Mouse (Mus musculus) c-Kit-positive CD71-positive TER-119-positive erythroid progenitor cells, embryonic 14.5 days (primary cell): ENCODE data around the gene Hnrnpa2b1.
"Not testable (repeated sequence)": the region's sequence is repeated elsewhere in the genome, so short reads cannot be mapped to it uniquely, and the experiment has no call there.

Source experiments
- DNase-seq: peaks from one replicate; pipeline ENCODE4 v3.0.0-alpha.2; 2013; ENCODE audit warnings: low spot score

The Hnrnpa2b1 gene

DNA sequence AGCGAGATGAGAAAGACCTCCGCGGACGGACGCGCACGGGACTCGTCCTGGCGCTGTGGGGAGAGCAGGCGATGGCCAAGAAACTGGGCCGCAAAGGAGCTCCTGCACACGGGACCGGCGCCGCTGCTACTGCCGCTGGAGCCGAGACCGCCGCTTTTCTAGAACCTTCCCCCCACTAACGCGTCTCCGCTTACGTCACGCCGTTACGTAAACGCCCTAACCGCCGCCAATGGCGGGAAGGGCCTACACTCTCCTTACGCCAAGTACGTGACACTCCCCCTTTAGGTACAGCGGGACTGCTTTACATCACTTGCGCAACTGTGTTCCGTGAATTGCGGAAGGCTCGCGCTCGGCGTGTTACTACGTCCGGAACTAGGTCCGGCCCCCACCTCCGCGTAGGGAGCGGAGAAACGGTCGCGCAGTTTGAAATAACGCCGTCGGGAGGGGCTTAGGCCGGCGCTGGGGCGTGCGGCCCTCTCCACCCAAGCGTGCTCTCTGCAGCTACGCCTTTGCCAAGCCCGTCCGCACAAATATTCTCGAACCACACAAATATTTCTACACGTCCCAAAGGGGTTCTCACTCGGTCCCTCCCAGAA, at the start of gene Hnrnpa2b1:
TSS of gene Hnrnpa2b1 (minus strand) at position 180 of the 596 bp plus-strand sequence.
- DNase-seq, result peak; percentile 100

DNA sequence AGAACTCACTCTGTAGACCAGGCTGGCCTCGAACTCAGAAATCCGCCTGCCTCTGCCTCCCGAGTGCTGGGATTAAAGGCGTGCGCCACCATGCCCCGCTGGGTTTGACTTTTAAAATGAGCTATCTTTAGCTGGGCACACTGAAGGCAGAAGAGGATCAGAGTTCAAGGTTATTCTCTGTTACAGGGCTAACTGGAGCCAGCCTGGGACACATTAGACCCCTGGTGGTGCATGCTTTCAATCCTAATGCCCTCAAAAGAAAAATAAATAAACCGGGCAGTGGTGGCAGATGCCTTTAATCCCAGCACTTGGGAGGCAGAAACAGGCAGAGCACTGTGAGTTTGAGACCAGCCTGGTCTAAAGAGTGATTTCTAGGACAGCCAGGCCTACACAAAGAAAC, 45.2 kb upstream of the Hnrnpa2b1 start:
- no peak for DNase-seq

DNA sequence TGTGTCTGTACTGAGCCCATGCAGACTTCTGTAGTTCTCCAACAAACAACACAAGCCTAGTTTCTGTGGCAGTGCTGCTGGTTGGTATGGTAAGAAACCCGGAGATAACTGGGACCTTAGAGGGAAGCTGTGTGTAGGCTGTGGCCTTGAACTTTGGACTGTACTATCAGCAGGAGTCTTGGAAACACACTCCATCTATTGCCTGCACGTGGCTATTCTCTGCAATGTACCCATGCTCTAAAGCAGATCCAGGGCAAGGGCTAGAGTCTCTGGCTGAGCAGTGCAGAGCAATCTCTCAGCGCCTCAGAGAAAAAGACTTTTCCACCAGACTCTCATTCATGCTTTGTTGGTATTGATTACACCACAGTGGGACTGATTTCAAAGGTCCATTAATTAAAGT, 44.1 kb upstream of the Hnrnpa2b1 start:
- DNase-seq, result no peak

DNA sequence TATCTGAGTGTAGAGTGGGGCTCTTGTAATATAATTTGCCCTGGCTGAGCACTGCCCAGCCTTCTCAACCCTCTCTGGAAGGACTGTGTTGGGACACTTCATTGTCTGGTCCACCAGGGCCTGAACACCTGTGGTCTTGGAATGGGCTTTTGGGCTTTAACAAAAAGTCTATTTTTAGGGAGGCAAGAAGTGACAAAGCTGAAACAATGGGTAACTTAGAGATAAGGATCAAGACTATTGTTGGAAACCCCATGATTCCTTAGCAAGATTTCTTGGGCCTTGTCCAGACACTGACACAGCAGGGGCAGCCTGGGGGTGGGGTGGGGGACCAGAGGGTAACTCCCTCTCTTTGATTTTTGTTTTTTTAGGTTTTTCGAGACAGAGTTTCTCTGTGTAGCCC, 41.3 kb upstream of the Hnrnpa2b1 start:
- DNase-seq, result no peak

DNA sequence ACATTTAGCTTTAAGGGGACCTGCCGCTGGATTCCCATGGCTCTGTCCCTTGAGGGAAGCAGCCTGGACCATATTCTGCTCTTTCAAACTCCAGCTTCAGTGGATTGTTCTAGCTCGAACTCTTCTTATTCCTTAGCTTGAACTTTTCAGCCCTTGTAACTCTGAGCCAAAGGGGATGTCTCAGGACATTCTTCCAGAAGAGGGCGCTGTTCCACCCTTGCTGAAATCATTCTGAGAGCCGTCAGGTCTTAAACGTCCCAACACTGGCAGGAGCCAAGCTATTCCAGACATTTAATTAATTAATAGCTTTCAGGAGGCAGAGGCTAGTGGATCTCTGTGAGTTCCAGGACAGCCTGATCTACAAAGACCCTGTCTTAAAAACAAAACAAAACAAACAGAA, 40.4 kb upstream of the Hnrnpa2b1 start:
- DNase-seq, result peak; percentile 53

DNA sequence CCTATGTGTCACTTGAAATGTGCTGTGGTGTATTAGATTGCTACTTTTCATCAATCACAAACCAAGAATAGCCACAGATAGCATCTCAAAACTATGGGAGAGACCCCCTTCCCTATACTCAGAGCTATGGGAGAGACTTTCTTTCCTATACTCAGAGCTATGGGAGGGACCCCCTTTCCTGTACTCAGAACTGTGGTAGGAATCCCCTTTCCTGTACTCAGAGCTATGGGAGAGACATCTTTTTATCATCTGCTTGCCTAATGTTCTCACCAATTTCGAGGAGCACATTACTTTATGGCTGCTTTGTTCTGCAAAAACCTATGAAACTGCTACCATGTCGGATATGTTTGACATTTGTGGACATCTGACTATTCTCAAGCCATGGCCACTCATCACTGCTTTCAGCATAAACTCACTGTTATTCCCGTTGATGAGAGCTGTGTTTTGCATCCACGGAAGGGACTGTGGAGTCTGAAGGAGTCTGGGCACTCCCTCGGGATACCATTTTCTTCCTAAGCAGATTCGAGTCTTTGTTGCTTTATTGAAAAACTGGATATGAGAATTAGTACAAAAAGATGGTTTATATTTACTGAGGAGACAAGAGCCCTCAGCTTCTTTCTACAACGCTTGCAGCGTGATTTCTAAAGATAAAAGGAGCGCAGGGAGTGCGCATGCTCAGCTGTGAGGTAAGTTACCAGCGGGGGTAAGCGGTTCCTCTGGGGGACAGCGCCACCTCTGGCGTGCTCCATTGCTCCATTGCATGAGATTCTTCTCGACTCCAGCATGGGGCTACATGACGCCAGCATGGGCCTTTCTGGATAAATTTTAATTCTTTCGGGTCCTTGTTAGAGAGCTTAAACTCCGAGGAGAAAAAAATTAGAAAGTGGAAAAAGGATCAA, 39.3 kb upstream of the Hnrnpa2b1 start:
- DNase-seq, result peak; percentile 59

DNA sequence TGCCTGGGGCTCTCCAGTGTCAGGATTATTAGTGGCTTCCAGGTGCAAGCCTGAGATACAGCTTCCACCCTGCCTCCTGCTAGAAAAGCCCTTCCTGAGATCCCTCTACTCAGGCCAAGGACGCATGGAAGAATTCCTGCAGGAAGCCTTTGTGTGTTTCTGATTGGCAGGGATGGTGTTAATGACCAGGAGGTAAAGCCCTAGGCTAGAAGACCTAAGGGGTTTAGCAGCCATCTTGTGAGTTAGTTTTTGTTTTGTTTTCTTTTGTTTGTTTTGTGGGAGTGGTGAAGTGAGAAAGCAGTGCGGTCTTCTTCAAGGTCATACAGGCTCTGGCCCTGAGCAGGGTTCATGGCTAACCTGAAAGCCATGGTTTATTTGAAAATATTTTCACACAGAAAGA, 37.9 kb upstream of the Hnrnpa2b1 start:
- no peak for DNase-seq

DNA sequence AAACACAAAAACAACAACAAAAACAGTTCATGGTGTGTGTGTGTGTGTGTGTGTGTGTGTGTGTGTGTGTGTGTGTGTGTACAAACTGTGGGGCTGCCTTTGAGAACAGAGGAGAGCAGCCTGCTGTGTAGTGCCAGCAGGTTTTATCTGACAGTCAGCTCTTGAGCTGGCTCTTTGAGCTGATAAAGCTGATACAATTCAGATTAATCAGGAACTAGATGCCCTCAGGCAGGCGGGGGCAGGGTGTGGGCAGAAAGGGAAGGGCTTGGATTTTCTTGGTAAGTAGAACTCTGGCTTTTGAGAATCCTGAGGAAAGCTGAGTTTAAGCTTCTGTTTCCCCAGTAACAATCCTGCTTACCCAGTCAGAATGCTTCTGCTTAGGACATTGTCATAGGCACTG, 36.0 kb upstream of the Hnrnpa2b1 start:
- no peak for DNase-seq

DNA sequence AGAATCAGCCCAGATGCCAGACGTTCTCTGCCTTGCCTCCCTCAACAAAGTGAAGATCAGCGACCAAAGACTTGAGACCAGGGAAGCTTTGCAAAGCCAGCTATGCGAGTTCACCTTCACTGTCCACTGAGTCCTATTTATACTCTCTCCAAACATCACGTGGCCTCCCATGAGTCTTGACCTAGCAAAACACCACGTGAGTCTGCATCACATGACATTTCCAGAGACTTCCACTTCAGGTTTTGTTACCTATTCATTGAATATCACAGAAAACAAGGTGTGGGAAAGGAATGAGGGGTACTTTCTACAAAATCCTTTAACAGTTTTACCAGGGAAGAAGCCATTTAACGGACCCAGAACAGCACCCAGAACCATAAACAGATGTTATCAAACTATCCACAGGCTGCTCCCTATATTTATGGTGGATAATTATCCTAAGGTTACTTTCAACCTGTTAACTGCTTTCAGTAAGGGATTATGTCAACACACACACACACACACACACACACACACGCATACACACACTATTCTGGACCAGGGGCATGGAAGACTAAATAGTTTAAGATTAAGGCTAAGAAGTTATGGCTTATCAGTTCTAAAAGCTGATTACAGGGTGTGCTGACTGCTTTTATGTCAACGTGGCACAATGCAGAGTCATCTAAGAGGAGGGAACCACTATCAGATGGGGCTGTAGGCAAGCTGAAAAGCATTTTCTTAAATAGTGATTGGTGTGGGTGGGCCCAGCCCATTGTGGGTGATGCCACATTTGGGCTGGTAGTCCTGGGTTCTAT, 27.8 kb upstream of the Hnrnpa2b1 start:
- DNase-seq, result no peak

DNA sequence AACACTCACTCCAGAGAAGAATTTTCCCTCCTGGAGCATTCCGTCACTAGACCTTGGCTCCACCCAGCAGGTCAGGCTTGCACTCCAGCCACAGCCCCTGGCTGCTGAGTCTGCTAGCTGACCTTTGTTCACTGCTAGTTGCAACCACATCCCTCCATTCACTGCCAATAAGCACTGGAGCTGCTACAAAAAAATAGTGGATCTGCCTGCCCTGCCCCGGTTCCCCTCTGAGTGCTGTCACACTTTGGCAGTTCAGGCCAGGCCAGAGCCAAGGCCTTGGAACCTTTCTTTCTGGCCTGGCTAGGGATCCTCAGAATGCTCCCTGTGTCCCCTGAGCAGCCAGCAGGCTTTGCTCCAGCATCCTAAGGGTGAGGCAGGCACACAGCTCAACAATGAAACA, 20.1 kb upstream of the Hnrnpa2b1 start:
- DNase-seq, result no peak

DNA sequence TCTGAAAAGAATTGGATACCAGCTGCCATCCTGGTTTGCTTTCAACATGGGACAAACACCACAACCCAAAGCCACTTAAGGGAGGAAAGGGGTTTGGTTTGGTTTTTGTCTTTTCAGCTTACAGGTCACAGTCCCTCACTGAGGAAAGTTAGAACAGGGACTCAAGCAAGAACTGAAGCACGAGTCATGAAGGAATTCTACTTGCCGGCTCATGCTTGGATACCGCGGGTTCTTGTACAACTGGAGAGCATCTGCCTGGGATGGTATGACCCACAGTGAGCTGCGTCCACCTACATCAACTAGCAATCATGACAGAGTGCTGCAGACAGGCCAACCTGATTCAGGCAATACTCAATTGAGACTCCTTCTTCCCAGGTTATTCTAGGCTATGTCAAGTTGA, 17.0 kb upstream of the Hnrnpa2b1 start:
- DNase-seq, result no peak

DNA sequence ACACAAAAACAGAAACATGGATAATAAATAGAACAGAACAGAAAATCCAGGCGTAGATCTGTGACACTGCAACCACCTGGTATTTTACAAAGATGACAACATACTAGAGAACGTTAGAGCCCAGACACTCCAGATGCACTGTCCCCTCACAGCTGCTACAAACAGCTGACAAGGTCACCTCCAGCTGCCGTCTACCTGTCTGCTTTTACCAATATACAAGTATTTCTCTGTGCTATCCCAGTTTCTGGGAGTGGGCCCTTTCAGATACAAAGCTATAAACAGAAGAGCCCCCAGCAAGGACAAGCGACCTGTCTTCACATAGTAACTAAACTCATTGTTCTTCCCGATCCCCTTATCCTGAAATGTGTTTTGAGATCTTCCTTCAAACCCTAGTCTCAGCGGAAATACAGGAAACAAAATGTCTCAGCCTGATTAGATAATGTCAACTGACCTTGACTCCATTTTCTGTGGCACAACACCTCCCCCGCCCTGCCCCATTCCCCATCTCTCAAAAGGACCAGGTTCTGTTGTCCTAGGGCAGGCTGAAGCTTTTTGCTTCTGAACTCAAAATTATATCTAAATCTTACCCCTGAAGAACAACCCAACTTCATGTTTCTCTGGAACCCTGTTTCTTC, 16.5 kb upstream of the Hnrnpa2b1 start:
- no peak for DNase-seq

DNA sequence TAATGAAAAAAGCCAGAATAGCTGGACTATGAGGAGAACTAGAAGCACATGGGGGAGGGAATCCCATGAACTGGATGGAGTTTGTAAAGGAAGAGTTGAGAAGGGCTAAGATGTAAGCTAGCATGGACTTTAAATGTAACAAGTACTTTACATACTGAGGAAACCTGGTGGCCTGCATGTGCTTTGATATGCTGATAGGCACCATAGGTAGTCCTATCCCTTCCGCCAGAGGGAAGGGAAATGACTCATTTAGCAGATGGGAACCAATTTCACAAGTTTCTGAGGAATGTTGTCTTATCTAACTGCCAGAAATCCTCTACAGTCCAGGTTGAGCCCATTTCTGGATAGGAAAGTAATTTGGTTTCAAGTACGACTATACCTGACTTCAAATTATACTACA, 16.0 kb upstream of the Hnrnpa2b1 start:
- DNase-seq, result no peak

DNA sequence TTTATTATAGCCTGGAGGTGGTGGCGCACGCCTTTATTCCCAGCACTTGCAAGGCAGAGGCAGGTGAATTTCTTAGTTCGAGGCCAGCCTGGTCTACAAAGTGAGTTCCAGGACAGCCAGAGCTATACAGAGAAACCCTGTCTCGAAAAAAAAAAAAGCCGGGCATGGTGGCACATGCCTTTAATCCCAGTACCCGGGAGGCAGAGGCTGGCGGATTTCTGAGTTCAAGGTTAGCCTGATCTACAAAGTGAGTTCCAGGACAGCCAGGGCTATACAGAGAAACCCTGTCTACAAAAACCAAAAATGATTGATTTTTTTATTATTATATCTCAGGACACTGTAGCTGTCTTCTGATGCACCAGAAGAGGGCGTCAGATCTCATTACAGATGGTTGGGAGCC, 14.9 kb upstream of the Hnrnpa2b1 start:
- DNase-seq, result not testable (repeated sequence)

DNA sequence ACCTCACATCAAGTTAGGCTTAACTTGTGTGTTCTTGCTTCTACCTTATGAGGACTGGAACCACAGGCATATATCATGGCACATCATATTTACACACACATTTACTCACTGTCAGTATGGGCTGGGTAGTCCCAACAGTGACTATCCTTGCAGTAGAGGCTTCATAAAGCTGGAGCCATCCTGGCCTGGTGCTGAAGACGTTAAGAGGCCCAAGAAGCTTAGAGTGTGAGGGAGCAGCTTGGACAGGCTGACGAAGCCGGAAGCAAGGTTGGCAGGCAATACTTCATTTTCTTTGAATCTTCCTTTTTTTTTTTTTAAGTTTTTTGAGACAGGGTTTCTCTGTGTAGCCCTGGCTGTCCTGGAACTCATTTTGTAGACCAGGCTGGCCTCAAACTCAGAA, 14.2 kb upstream of the Hnrnpa2b1 start:
- DNase-seq, result no peak

DNA sequence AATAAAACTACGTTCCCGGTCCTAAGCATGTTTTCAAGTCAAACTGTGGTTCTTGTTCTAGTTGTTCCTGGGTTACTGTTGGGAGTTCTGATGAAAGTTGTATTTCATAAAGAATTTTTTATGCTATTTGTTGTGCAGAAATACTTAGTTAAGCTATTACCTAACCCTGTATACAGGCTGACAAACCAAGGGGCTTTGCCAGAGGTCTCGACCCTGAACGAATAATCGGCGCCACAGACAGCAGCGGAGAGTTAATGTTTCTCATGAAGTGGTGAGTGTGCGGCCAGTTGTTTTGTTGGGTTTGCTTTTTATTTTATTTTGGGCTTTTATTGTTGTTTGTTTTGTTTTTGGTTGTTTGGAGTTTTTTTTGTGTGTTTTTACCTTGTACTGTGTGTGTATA, 11.9 kb upstream of the Hnrnpa2b1 start:
- DNase-seq, result no peak

DNA sequence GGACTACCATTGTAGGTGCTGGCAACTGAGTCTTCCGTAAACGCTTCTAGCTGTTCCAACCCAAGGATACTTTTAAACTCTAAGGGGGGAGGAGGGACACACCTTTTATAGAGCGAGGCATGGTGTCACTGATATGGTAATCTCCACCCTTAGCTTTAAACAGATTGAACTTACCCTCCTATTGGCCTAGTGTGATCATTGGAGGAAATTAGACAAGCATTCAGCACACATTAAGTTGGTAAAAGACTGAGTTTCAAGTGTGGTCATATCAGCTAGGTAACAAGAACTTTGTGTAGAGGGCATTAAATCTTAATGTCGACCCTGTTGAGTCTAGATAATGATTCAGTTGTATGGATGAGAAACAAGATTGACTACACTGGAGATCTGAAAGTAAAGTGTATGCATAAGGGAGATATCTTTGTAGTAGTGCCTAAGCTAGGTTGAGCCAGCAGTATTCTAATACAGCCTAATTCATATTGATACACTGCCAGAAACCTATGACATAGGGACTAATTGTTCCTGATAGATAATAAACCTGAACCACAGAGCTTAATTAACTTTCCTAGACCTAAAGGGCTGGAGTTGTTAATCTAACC, 9.5 kb upstream of the Hnrnpa2b1 start:
- DNase-seq, result peak; percentile 72

DNA sequence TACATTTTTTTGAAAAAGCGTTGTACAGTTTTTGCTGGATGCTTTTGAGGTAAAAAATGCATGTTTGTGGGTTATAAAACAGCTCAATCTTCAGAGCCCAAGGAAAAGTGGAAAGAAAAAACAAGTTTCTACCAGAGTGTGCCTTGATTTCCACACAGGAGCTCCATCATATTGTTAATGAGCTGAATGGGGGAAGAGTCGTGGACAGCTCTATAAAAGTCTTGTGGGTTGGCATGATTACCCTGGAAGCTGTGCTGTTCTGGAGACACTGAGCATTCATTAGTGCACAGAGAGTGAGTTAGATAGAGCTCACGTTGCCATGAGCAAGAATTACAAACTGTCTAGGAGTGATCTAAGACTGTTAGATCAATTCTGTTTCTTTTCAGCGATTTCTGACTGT, 2.5 kb upstream of the Hnrnpa2b1 start:
- no peak for DNase-seq

DNA sequence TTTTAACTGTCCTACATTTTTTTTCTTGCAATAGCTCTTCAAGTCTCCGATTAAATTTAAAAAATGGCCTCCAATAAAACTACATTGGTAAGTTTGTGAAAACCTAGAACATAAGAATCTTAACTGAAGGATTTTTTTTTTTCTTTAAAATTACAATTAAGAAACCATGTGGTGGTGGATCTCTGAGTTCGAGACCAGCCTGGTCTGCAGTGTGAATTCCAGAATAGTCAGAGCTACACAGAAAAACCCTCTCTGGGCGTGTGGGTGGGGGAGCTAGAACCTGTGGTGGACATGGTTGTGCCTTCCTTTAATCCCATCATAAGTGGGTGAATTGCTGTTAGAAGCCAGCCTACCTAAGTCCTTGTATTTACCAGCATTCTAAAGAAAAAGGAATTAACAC, 2.1 kb upstream of the Hnrnpa2b1 start:
- peak; percentile 41 for DNase-seq

DNA sequence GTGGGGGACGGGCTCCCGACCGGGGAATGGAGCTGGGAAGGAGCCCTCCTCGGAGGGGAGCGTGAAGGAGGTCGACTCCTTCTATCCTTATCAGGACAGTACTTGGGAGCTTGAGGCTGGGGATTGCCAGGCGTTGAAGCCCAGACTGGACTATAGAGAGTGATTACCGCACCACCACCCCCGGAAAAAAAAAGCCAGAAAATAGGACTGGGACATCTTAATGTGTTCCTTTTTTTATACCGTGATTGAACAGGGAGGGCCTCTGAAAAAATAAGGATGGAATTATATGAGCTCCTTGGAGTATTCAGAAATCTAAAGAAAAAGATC, 1.4 kb upstream of the Hnrnpa2b1 start:
- DNase-seq, result peak; percentile 55

DNA sequence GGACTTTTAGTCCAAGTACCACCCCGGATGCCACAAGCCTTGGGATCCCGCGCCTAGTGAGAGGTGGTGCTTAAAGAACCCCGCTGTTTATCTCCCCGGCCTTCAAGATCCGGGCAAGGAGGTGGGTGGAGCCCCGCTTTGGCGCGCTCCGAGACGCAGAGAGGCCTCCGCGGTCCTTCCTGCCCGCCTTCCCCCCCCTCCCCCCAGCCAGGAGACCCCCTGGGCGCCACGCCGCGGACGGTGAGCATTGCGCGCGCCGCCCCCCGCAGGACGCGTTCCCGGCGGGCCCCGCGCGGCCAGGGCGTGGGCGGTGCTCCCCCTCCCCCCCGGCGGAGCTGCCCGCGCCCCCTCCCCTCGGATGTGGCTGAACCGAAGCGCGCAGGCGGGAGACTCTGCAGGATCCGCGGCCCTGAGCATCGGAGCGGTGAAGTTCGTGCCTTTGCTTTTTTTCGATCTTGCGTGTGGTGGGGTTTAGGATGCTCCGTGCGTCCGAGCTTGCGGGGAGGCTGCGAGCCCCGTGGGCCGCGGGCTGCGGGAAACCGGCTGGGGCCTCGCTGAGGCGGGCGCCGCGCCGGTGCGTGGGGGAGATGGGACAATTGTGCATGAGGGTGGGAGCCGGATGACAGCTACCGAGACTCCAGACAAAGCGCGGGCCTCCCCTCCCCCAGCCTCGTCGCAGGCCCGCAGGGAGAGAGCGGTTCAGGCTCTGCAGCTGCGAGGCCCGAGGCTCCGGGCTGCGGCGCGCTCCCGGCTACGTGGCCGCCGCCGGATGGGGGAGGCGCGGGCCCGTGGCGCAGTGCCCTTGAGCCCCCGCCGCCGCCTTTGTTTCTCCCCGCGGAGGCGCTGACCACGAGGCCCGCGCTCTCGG, 851 bp upstream of the Hnrnpa2b1 start, which contains the start of gene Cbx3:
TSS of gene Cbx3 (plus strand) at position 50 of the 868 bp plus-strand sequence.
- DNase-seq, result peak; percentile 87
